Mouse (Mus musculus): ENCODE results near the gene Pdzrn3.
A peak's percentile ranks its signal among the peaks of the same experiment; 100 is the strongest.

The Pdzrn3 gene

DNA sequence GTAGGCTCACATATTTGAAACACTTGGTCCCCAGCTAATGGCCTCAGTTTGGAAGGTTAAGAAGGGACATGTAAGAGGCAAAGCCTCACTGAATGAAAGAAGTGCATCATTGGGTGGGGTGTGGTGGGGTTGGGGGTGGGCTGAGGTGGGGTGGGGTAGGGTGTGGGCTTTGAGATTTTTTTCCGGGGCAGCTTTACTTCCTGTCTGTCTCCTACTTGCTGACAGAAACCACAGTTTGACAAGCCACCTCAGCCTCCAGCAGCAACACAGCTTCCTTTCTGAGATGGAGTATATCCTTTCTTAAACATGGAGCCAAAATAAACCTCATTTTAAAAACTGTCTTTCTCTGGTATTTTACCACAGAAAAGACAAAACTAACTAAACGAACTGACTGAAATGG is 87.5 kb downstream of the Pdzrn3 start:
- no peak for DNase-seq (ENCODE audit: low spot score in 2 of 2)

DNA sequence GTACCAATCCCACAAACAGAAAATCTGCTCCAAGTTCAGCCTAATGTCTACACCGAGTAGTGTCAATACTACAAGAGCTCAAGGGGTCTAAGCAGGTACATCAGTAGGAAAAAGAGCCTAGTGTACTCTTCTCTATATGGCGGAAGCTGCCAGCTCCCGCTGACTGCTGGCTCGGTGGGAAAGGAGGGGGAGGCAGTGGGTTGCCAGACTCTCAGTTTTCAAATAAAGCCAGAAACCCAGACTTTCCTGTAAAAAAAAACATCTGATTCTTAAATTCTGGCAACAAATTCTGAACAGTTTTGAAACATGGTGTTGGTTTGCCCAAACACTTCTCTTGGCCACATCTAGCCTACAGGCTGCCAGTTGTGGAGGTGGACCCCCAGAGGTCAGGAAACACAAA is 88.3 kb downstream of the Pdzrn3 start:
- no peak for DNase-seq (ENCODE audit: low spot score in 2 of 2)

DNA sequence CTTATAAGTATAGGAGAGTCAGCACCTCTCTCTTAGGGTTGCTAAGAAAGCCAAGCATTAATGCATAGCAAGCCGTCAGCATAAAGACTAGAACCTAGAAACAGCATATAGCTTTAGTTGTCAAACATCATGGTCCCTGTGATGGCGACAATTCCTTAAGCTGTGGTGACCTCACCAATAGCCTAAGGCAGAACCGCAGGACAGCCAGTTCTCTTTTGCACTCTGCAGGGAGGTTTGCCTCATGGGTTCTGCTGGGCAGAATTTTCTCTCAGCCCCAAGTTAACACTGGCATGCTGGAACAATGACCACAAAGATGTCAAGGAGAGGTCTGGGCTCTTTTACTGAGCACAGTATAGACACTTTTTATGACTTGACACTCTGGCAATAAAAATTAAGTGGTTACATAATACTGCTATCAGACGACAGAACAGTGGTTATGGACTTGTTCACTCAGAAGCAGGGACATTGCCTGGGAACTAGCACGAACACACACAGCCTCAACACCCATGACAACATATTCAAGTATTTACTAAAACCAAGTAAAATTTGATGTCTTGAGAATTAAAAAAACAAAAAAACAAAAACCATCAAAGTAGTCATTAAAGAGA is 90.0 kb downstream of the Pdzrn3 start:
- DNase-seq (ENCODE audit: low spot score in 2 of 2), result no peak

DNA sequence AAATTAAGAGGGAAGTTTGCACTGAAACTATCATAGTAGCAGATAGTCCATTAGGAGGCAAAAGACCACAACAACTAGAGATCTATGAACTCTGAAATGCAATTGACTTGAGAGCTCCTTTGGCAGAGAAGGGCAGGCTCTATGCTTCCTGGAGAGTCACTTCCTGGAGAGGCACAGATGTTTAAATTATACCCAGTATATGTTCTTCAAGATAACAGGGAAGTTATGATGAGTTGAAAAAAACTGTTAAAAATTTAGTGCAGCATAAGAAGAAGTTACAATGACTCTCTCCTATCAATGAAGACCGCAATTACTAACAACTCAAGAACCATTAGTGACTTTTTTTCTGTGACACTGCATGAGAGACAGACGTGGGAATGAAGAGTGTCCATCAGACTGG is 90.6 kb downstream of the Pdzrn3 start:
- DNase-seq (ENCODE audit: low spot score in 2 of 2), result no peak

DNA sequence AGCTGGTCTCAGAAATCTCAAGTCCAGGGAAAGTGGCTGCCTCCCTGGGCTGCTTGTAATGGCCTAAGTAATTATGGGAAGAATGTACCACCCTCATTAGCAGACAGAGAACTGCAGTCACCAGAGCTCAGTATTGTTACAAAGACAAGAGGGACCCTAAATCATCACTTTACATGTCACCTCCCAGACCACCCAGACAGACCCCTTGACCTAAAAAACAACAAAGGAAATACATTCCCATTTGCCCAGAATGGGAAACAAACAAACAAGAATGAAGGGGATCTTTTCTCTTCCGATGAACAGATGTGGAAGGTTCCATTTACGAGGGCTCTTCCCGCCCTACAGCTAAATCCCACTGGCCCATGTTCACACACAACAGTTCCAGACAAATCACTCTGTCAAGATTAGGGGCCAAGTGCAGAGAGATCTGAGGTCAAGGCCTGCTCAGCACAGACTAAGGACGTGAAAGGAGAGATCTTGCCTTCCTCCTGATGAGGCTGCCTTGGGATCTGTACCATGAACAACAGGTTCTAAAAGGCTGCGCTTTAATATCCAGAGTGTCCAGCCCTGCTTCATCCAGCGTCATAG is 93.2 kb downstream of the Pdzrn3 start:
- no peak for DNase-seq (ENCODE audit: low spot score in 2 of 2)

DNA sequence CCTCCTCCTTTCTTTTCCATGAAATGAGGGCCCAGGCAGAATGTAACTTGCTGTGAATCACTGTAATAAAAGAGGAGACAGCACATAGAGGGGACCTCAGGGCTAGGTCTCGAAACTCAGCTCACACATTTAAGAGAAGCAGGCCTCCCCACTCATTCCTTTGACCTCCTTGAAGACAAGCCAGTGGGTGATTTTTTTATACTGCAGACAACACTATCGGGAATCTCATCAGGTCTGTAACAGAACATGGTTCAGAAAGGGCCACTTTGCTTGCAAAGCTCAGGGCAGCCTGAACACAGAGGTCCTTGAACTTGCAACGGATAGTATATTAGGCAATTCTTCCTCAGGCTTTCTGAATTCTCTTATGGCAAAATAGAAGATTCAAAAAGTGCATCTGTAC is 93.8 kb downstream of the Pdzrn3 start:
- no peak for DNase-seq (ENCODE audit: low spot score in 2 of 2)

DNA sequence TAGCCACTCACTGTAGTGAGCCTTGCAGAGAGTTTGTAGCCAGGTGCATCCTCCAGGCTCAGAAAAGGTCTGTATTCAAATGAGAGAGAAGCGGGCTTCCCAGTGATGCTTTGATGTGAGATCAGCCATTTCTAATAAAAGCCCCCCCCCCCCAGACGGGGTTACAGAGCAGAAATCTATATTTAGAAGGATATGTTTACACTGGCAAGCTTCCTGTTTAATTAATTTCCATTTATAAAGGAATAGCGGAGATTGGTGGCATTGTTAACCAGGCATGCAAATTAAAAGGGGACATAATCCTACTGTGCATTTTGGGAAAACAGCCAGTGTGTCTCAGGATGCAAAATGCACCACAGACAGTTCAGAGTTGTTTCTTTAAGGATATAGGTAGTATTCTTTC is 96.1 kb downstream of the Pdzrn3 start:
- DNase-seq (ENCODE audit: low spot score in 2 of 2), result no peak

DNA sequence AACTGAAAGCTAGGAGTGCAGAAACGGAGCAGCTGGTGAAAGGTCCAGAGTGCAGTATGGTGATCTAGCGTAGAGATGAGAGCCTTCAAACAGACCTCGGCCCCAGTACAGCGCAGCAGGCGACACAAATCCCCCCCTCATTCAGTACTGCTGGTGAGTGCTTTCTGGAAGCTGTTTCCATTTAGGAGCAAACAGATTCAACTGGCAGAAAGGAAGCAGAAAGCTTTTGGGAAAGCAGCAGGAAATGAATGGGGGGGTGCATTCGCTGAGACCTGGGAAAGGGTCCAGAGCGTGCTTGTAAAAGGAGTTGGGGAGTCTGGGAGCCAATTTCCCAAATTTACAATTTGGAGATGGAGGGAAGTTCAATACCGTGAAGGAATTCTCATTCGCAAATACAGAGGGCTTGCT is 96.9 kb downstream of the Pdzrn3 start:
- no peak for DNase-seq (ENCODE audit: low spot score in 2 of 2)

DNA sequence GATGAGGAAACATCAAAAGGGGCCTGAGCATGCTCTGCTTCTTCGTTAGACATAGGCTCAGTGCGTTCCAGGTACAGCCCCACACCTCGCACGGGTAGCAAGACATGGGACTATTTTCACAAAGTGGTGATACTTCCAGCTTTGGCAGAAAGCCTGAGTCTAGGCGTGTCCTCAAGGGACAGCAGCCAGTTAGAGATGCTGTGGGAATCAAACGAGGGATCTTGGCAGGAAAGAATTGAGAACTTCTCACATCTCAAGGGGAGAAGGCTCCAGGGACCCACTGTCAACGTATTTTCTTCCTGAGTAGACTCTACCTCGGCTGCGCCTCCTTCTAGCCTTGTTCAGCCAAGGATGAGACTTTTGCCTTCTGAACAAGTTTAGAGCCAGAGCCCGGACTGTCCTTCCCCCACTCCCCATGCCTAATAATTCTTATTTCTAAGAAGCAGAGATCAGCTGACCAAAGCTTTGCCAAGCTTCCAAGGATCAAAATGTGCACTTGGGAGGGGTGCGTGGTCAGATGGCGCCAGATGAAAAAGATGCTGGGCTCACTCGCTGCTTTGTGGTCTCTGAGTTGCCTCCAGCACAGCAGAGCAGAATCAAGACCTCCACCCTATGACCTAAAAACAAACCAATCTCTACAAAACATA is 99.3 kb downstream of the Pdzrn3 start:
- no peak for DNase-seq (ENCODE audit: low spot score in 2 of 2)

DNA sequence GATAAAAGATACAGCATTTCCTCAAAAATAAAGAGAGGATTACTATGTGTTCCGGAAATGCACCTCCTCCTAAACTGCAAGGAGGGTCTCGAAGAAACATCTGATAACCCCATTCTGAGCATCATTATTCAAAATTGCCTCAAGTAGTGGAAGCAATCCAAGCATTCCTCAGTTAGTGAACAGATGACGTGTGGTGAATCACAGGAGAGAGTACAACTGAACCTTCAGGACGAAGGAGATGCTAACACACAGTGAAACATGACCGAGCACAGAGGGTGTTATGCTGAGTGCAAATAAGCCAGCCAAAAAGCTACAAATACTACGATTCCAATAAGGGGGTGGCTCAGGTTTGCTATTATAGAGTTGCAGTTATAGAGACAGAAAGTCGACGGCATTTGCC is 101.4 kb downstream of the Pdzrn3 start:
- no peak for DNase-seq (ENCODE audit: low spot score in 2 of 2)

DNA sequence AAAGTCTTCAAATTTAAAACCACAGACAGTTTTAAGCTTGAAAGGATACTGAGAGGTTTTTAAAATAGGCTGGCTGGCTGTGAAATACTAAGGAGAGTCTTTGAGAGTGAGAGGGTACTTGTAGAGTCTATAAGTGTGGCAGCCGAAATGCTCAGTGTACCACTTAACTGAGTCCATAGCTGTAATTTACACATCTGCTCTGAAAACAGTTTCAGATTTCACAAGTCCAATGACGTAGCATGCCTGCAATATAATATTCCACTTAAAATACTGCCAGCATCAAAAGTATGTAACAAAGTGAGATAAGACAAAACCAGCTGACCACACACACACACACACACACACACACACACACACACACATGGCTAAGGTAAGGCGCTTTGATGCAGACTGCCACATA is 101.9 kb downstream of the Pdzrn3 start:
- DNase-seq (ENCODE audit: low spot score in 2 of 2), result no peak

DNA sequence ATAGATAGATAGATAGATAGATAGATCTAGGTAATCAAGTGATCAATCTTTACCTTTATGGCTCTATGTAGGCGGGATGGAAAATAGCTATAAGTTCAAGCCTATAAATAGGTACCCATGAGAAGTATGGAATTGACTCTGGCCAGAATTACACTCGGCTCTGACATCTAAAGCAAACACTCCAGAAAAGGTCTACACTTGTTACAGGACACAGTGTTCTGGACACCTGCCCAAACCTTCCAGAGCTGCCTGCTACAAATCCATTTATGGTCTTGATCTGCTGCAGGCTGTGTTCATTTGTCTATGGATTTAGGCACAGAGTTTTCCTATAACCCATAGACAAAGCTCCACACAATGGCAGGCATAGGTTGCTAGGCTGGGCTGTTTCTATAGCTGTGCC is 102.9 kb downstream of the Pdzrn3 start:
- DNase-seq (ENCODE audit: low spot score in 2 of 2), result no peak

DNA sequence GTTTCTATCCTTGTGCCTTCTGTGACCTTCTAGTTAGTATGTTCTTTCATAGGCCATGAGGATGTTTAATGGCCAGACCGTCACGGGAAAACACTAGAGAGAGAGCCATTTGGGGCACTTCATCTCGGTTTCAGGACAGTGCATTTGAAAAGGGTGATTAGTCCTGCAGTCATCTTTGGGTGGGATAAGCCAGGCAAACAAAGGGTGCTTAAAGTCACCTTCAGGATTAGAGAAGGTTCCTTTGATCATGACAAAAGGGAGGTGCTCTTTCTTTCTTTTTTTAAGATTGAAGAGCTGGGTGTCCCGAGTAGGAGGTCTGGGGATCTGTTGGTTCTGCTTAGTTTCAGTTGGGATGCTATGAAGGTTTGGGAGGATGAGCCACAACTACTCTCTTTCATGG is 105.4 kb downstream of the Pdzrn3 start:
- no peak for DNase-seq (ENCODE audit: low spot score in 2 of 2)

DNA sequence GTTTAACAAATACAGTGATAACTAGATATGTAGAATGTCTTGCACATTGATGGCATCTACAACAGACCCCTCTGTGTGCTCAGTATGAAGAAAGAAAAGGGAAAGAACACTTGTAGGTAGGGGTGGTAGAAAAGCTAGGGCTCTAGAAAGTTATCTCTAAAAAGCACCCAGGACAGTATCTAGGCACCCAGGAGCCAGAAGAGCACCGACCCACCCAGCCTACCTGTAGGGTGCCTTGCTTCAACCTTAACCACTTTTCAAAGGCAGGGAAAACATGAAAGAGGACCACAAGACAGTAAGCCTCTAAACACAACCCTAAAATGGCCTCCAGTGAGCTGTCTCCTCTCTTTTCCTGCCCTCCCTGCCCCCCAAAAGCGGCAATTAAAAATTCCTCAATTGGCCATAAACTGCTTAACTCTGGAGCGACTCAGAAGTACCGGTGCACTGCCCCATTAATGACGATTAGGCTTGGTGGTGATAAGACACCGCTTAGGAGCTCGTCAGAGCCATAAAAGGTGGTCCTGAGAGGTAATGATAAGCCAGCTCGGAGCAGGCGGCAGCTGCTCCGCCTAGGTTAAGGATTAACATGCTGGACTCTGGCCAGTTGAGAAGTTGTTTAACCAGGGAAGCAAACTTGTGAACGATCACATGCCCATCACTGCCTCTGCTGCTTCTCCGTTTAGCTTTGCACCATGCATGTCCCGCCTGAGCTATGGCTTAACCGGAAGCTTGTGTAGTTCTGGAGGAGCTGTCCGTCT is 106.1 kb downstream of the Pdzrn3 start:
- DNase-seq (ENCODE audit: low spot score in 2 of 2), result no peak

DNA sequence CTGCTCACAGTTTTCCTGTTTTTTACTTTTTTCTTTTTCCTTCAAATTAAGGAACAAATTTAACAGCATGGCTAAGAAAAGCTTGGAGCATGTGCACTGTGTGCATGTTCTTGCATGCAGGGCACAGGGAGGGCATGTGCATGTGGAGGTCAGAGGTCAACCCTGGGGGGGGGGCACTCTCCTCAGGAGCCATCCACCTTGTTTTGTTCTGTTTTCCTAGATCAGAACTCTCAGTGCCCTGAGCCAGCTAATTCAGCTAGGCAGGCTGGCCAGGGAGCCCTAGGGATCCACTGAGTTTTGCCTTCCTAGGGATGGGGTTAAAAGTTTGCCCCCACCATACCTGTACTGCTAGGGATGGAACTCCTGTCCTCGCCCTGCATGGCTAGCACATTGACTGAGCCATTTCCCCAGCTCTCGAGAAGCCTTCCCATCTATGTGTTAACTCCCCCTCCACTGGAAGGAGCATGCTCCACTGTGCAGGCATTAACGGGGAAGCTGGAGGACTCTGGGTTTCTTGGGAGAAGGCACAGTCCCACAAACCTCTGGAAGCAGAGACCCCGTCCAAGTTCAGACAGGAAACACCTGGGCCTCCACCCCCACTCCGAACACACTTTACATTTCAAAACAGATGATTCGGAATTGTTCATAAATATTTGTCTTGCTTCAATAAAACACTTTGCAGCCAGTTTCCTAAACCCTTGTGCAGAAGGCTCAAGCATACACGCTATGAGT is 107.4 kb downstream of the Pdzrn3 start:
- DNase-seq (ENCODE audit: low spot score in 2 of 2), result no peak

DNA sequence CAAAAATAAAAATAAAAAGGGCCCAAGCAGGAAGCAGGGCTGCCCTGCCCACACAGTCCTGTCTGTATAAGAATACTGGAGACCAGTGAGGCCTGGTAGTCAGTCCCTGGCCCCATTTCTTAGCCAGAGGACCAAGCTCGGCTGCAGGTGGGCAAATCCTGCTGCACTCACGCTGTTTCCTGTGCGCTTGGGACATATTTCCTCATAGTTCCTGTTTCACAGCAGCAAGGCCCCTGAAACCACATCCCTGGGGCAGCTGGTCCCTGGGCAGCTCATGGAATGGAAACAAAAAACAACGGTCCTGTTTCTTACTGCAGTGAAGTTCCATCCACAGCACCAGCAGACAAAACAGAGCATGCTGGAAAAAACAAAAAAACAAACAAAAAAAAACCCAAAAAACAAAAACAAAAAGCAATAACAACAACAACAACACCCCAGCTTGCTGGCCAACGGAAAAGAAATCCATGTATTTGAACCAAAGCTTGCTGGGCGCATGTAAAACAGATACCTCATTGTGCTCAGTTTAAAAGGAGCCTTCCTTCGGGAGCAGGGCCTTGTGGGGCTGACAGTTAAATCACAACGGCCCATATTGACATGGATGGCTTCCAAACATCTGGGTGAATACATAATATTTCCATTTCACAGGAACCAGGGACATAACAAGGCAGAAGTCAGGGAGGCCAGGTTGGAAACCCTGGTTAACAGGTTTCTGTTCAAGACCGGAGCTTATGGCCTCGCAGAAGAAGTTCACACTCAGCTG is 108.2 kb downstream of the Pdzrn3 start:
- DNase-seq (ENCODE audit: low spot score in 2 of 2), result no peak

DNA sequence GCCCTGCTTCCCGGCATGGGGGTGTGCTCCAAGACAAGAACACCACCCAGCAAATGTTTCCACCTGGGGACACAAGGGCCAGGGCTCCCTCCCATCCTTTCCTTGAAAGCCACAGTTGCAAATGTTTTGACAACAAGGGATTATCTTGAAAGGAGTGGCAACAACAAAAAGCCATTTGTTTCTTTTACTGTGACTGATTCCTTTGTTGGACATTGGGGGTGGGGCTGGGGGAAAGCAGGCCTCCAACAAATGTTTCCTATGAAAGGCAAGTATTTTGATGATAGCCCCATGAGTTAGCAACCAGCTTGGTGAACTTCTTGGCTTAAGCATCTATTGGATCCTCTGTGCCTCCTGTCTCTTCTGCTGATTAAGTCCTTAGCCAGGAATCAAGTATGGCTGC is 109.4 kb downstream of the Pdzrn3 start:
- no peak for DNase-seq (ENCODE audit: low spot score in 2 of 2)

DNA sequence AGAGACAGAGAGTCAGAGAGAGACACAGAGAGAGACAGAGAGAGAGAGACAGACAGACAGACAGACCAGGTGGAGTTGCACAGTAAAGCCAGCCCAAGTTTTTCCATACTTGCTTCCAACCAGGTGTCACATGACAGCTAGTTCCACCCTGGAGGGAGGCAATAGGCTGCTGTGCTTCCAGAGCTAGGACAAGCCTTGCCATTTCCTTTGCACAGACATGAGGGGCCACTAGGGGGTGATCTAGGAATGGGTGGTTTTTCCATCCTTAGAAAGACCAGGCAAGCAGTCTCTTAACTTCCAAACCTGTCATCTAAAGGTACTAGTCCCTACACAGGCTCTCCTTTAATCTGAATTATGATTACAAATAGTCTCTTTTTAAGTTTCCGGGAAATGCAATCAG is 110.9 kb downstream of the Pdzrn3 start:
- DNase-seq (ENCODE audit: low spot score in 2 of 2), result peak; percentile 50 to 72

DNA sequence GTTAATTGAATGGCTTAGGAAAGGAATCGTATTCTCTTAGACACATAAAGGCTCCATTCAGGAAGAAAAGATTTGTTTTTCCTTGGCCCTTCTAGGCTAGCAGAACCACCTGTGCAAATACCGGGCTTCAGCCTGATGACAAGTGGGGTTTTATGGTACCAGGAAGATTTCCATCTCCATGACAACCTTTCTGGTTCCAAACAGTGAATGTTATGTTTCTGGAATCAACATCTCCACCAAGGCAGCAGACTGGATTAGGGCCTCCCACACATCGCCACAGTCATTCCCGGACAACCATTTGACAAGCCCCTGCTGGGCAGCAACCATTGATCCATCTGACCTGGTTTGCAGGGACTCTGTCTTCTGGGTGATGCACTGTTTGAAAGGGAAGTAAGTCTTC is 114.2 kb downstream of the Pdzrn3 start:
- DNase-seq (ENCODE audit: low spot score in 2 of 2), result no peak

DNA sequence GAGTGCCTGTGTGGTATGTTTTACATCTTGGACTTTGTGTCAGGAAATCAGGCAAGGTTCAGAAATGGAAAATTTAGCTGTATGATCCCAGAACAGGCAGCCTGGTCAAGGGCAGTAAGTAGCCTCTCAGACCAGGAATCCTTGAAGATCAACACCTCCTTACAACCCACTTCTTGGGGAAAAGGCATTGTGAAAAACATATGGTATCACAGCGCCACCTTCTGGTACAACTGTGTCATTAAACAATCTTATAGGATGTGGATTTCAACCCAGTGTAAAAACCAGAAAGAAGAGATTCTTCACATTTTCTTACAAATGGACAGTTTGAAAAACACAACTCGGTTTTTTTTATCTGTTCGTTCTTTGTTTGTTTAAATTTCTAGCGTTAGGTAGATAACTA is 116.2 kb downstream of the Pdzrn3 start:
- DNase-seq (ENCODE audit: low spot score in 2 of 2), result no peak

DNA sequence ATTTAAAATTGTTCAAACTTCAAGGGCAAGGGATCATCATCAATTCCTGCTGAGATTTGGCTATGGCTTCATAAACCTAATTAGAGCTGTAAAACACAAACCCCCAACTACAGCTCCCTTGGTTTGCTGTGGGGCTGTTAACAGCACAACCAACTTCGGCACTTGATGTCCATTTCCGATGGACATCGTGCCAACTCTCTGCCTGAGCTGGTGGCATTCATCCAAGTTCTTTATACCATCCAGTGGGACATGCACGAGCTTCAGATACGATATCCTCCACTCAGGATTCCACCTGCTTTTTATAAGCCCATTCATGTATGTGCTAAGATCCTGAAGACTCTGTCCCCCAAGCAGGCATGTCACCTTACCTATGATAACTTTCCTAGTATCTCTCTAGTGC is 118.3 kb downstream of the Pdzrn3 start:
- DNase-seq (ENCODE audit: low spot score in 2 of 2), result no peak

DNA sequence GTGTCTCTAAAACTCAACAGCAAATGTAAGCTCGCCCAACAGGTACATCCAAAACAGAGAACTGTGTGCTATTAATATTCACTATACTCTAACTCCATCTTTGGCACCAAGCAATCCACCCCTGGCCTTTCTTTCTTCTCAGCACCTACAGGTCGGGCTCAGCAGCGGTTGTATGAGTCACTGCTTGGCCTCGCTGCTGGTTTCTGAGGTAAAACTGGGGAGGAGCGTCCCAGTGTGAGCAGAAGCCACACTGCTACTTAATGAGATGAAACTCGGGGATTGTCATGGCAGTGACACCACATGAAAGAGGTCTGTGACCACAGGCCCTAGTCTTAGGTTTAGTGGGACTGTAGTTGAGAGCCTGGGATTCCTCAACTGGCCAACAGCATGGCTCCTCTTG is 120.3 kb downstream of the Pdzrn3 start:
- DNase-seq (ENCODE audit: low spot score in 2 of 2), result no peak

All from frontal cortex, postnatal 14 days (tissue).